Mouse (Mus musculus): ENCODE data around the gene Gm43552. TPM values are rescaled to one million over a fixed set of nuclear protein-coding genes. Genes with fewer than 3 reads are reported as not detected.

Gene Gm43552
- total RNA-seq, 4 experiments from 2014 or later, result 1.4 to 6.5 TPM; not detected in 2

DNA sequence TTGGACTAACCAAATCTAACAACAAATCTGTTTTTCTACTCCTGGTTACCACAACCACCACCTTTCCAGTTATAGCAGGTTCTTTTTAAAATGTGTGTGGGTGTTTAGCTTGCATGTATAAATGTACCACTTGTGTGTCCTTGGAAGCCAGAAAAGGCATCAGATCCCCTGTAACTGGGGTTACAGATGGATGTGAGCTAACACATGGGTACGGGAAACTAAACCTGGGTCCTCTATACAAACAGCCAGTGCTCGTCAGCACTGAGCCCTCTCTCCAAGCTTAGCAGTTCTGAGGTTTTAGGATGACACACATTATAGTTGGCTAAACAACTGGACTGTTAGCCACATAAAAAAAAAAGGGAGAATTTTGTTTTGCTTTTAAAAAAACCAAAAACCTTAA is 106.9 kb downstream of the Gm43552 start:
- no peak for DNase-seq (ENCODE audit: low spot score in 2 of 2)

Other genes with a start within 250 kb of the Gm43552 start
- gene Rfc1, start 157.2 kb downstream of the Gm43552 start, total RNA-seq (2022), result 10 to 100 TPM; 23.6 to 32.0 (median 28.3) TPM
- under 1 TPM in 3 of 4 experiments, not detected in 1; 0.09 to 0.16 (median 0.10) TPM for gene Klb, start 144.5 kb downstream of the Gm43552 start, total RNA-seq (2022)
- gene Rpl9, start 101.4 kb downstream of the Gm43552 start, total RNA-seq (2022), result 100 to 1,000 TPM; 555 to 707 (median 597) TPM
- 10 to 100 TPM; 37.2 to 39.2 (median 37.9) TPM for gene Lias, start 101.3 kb downstream of the Gm43552 start, total RNA-seq (2022)
- gene Ugdh, start 56.9 kb downstream of the Gm43552 start, total RNA-seq (2022), result 1 to 10 TPM; 4.9 to 8.0 (median 6.1) TPM
- 10 to 100 TPM; 29.1 to 34.4 (median 30.4) TPM for gene Smim14, start 44.4 kb upstream of the Gm43552 start, total RNA-seq (2022)
- gene Ube2k, start 44.4 kb upstream of the Gm43552 start, total RNA-seq (2022), result 10 to 100 TPM; 47.2 to 60.8 (median 55.1) TPM
- gene Pds5a, start 205.4 kb upstream of the Gm43552 start, total RNA-seq (2022), result 10 to 100 TPM; 37.4 to 55.3 (median 41.5) TPM